Mouse (Mus musculus) G1E-ER4 (cell line): Measurements from ENCODE around the gene Dthd1. TPM values are rescaled to one million over a fixed set of nuclear protein-coding genes. Genes with fewer than 3 reads are reported as not detected.

Source experiments
- GATA1 ChIP-seq: IDR thresholded peaks from one replicate; pipeline ENCODE4 v1.8.0; 2012; ENCODE audit warnings: low read length, inconsistent platforms
- polyA plus RNA-seq: library from polyadenylated mRNA; stranded (reverse); fragments of >175 nt; gene quantifications from 2 replicates; pipeline ENCODE4 v1.2.3, GENCODE M21; 2012

The Dthd1 gene
- polyA plus RNA-seq, 1 experiment, result not detected

GRCm38 (mm10) chr5:62842955-62843730 is 29.5 kb downstream of the Dthd1 start:
- no peak for TF ChIP-seq GATA1

- TF ChIP-seq GATA1, result no peak
Observed at GRCm38 (mm10) chr5:62846571-62847131, 33.0 kb downstream of the Dthd1 start.

- TF ChIP-seq GATA1, result no peak
Observed at GRCm38 (mm10) chr5:62851337-62851736, 37.7 kb downstream of the Dthd1 start.

- TF ChIP-seq GATA1, result no peak
Observed at GRCm38 (mm10) chr5:62854361-62854844, 40.8 kb downstream of the Dthd1 start.

GRCm38 (mm10) chr5:62857502-62857901 is 43.9 kb downstream of the Dthd1 start:
- no peak for TF ChIP-seq GATA1

GRCm38 (mm10) chr5:62858282-62858681 is 44.7 kb downstream of the Dthd1 start:
- no peak for TF ChIP-seq GATA1

- TF ChIP-seq GATA1, result no peak
Observed at GRCm38 (mm10) chr5:62864348-62864747, 50.7 kb downstream of the Dthd1 start.

GRCm38 (mm10) chr5:62867003-62867402 is 53.4 kb downstream of the Dthd1 start:
- TF ChIP-seq GATA1, result no peak

- TF ChIP-seq GATA1, result no peak
Observed at GRCm38 (mm10) chr5:62879530-62879929, 65.9 kb downstream of the Dthd1 start.

- TF ChIP-seq GATA1, result no peak
Observed at GRCm38 (mm10) chr5:62895326-62895725, 81.7 kb downstream of the Dthd1 start.

GRCm38 (mm10) chr5:62906954-62907353 is 93.3 kb downstream of the Dthd1 start:
- no peak for TF ChIP-seq GATA1

- no peak for TF ChIP-seq GATA1
Observed at GRCm38 (mm10) chr5:62909074-62909473, 95.5 kb downstream of the Dthd1 start.

GRCm38 (mm10) chr5:62924616-62925015 is 111.0 kb downstream of the Dthd1 start:
- no peak for TF ChIP-seq GATA1

Other genes starting within 250 kb of the Dthd1 start
- not detected in 2 replicates for gene Arap2, start 47.7 kb upstream of the Dthd1 start, polyA plus RNA-seq